Mouse (Mus musculus): Measurements from ENCODE around the gene Cdc42.

- TF ChIP-seq TCF3 (IDR thresholded peaks at IDR 0.05; ENCODE audit: insufficient read length, low read depth) (no peak), POLR2A (IDR thresholded peaks at IDR 0.05; ENCODE audit: insufficient read length, low read depth) (no peak), USF1 (IDR thresholded peaks at IDR 0.05; ENCODE audit: low read depth) (peak; percentile 18), TCF12 (IDR thresholded peaks at IDR 0.05; ENCODE audit: insufficient read depth, poor library complexity, severe bottlenecking) (no peak)
Observed at GRCm38 (mm10) chr4:137392874-137393273, 35.4 kb upstream of the Cdc42 start.
